Mouse (Mus musculus): ENCODE measurements around the gene Mcm5.

Mcm5 gene

DNA sequence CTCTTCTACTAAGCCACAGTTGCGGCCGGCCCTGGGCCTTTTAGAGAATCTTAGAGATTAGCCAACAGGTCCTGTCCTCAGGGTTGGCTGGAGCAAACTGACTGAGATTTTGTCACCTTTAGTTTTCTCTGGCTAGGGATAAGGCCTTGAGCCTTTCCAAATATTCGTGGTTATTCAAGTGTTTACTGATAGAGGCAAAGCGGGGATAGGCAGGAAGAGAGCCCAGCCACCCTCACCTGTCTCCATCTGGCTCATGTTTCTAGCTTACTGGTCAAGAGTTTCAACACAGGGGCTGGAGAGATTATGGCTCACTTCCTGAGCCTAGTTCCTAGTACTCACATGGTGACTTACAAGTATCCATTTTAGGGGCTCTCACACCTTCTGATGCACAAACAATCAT lies 6.4 kb upstream of the Mcm5 start:
- no peak for DNase-seq

- no peak for DNase-seq
These were observed 5.9 kb upstream of the Mcm5 start for GRCm38 (mm10) chr8:75103376-75103878.

DNA sequence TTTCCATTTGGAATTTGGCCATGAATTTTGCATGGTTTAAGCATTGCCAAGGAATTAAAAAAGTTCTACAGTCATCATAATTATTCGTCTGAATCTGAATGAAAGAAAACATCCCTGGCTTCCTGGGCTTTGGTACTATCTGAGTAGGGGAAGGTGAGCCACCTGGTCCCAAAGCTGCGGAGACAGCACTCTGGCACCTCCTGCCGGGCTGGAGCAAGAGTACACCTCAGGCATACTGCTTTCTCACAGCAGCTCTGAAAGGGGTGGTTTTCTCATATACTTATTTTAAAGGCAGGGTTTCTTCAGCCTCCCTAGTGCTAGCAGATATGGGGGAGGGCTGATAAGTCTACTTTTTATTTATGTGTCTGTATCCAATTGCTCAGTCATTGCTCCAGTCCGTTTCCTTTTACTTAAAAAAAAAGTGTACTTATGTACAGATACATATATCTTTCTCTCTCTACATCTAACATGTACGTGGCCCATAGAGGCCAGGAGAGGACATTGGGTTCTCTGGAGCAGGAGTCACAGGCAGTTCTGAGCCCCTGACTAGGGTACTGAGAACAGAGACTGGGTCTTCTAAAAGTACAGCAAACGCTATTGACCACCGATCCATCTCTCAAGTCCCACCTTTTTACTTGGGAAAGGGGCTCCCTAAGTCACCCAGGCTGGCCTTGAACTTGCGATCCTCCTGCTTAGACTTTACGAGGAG lies 688 bp upstream of the Mcm5 start:
- DNase-seq: peak; percentile 85

DNA sequence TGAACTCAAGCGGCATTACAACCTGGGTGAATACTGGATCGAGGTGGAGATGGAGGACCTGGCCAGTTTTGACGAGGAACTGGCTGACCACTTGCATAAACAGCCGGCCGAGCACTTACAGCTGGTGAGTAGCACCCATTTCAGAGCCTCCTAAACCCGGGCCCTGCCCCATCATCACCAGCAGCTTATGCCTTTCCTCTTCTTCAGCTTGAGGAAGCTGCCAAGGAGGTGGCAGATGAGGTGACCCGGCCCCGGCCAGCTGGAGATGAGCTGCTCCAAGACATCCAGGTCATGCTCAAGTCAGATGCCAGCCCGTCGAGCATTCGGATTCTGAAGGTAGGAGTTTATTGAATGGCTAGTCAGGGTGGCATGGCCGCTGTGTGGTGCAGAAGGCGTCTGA lies 724 bp downstream of the Mcm5 start:
- DNase-seq: no peak

DNA sequence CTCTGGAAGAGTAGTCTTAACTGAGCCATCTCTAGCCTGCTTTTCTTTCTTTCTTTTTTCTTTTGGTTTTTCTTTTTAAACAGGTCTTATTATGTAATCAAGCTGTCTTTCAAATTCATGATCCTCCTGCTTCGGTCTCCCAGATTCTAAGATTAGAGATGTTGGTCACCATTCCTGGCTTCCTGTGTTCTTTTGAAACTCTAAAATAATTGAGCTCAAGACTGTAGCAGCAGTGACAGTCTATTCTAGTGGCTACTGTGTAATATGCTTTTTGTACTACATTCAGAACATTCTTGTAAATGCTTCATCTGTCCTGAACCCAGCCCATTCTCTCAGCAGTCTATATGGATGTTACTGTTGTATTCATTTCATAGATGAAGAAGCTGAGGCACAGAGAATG lies 9.1 kb downstream of the Mcm5 start:
- DNase-seq: no peak

DNA sequence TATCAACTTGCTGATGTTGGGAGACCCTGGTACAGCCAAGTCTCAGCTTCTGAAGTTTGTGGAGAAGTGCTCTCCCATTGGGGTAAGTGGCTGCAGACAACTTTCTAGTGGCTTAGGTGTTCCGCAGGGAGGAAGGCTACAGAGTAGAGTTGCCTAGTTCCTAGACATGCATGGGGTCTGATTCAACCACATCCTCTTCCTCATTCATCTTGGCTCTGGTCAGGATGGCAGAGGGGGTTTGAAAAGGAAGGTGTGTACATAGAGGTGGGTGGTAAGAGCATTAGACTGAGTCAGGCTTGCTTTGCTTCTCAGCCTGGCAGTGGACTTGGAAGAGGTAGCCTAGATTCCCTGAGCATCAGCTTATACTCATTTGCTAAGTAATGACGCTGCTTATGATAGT lies 9.9 kb downstream of the Mcm5 start:
- DNase-seq: no peak

DNA sequence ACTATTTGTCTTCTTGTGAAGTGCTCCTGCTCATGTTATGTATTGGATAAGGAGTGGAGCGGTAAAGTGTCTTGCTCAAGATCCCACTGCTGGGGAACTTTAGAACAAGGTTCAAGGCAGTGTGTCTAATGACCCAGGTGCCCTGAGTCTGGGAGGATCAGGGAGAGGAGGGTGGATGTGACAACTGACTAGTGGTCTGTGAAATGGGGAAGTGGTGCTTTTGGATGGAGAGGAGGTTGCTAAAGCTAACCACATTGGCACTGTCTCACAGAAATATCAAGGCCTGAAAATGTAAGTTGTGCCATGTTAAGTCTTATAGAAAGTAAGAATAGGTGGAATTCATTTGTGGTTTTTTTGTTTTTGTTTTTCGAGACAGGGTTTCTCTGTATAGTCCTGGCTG lies 10.4 kb downstream of the Mcm5 start:
- DNase-seq: no peak

DNA sequence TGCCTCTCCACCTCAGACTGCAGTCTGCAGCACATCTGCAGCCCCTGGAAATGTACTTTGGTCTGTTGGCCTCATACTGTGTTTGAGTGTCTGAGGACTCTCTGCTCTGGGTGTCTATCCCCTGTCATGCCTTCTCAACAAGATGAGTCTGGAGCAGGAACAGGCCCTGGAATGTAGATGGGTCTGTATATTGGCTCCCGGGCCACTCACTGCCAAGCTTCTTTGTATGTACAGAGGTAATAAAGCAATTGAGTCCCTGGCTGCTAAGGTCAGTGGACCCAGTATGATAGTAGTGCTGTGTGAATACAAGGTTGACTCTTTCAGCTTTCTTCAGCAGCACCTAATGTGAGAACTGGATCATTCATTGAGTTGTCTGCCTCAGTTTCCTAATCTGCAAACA lies 18.0 kb downstream of the Mcm5 start:
- no peak for DNase-seq

DNA sequence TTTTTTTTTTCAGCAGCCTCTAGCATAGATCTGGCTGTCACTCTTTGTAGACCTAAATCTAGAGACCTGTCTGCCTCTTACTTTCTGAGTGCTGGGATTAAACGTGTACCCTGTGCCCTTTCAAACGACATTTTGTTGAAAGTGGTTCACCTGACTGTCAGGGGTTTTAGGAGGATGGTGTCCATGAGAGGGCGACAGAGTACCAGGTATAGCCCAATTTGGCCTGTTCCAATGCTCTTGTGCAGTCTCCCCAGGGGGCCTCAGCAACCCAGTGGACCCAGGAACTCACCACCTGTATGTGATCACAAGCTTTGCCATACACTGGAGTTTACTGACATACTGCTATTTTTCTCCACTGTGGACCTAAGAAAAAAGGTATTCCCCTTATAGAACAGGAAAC lies 23.1 kb downstream of the Mcm5 start:
- DNase-seq: peak; percentile 48

DNA sequence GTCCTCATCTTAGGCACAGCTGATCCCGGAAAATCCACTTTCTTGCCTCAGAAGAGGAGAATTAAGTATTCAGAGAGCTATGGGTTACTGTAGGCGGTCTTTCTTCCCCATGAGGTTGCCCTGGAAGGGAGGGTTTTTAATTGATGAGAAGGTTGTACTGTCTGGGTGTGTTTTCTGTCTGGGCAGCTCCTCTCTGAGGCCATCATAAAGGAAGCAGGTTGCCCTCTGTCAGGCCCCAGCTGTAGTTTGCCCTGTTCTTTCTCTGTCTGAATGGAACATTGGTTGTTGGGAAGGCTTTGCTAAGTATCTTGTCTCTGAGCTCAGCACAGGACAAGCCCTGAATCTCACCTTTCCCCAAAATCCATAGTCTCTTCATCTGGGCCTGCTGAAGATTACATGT lies 24.0 kb downstream of the Mcm5 start:
- DNase-seq: no peak

DNA sequence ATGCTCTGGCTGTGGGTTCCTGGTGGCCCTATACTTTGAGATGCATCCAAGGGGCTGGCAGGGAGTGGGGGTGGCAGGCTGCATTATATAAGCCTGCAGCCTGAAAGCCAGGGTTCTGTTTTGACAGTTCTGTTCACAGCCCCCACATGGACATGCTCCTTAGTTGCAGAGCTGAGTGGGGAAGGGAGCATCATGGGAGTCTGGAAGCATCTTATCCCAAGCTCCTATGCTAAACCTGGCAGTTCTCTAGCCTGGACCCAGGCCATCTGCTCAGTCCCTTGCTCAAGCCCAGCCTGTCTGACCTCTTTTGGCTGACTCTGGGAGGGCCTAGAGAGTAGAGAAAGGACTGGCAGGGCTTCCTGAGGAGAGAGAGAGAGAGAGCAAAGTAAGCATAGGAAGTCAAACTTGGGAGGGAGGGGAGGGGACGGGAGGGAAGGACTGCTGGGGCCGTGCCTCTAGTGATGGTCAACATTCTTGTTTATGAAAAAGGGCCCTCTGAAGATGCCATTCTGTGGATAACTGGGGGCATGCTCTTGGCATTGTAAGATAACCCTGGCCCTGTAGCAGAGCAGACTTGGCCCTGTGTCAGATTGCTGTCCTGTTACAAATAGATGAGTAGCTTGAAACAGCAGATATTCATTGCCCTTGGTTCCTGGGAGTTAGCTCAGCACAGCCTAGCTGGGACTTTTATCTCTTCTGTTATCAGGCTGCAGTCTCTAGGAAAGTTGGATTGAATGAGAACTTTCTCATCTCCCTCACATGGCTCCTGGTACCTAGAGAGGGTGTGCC lies 25.4 kb downstream of the Mcm5 start:
- peak; percentile 79 for DNase-seq

- DNase-seq: peak; percentile 49
These were observed 26.4 kb downstream of the Mcm5 start for GRCm38 (mm10) chr8:75135756-75136155.

DNA sequence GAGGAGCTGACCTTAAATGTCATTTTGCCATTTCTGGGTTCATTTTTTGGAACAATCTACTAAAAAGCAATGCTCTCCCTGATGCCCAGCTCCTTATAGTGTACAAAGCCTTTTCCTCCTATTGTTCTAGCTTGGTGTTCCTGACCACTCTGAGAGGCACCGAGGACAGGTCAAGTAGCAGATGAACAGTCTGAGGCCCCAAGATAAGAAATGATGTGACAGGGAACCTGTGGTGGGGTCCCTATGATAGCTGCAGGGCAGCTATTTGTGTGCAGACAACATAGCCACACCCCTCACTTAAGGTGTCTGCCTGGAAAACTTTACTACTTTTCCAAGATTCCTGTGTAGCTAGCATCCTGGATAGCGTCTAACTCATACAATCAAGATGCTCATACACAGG lies 26.9 kb downstream of the Mcm5 start:
- DNase-seq: no peak

- peak; percentile 48 for DNase-seq
These were observed 28.2 kb downstream of the Mcm5 start for GRCm38 (mm10) chr8:75137536-75137935.

- DNase-seq: no peak
These were observed 41.7 kb downstream of the Mcm5 start for GRCm38 (mm10) chr8:75150911-75151610.

DNA sequence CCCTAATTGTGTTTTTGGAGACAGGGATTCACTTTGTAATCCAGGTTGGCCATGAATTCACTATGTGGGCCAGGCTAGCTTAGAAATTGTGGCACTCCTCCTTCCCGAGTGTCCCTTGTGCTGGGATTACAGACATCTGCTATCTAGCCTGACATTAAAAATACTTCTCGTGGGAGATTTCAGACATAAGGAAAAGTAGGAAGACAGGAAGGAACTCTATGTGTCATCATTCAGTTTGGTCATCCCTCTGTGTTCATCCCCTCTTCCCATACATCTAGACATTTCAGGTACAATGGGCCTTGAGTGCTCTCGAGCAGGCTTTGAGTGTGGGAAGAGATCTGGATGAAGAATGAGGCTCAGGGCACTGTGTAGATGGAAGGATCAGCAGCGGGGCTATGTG lies 42.4 kb downstream of the Mcm5 start:
- DNase-seq: no peak

DNA sequence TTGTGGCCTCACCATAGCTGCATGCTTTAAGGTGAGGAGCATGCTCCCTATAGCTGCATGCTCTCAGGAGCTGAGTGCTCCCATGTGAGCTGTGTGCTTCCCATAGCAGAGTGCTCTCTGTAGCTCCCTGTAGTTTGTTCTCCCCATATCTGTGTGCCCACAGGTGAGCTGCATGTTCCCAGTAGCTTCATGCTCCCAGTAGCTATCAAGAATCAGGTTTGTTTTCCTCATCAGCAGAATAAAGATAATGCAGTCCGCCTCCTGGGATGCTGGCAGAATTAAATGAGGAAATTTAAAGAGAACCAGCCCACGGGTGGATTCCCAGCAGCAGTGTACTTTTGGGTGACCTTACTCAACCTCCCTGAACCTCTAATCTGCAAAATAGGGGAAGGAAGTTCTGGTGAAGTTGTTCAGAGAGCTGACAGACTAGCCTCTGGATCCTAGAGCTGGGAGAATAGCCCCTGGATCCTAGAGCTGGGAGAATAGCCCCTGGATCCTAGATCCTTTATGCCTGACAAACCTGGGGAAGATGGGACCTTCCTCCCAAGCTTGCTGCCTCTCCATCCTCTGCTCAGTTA lies 43.2 kb downstream of the Mcm5 start:
- peak; percentile 23 for DNase-seq

- DNase-seq: no peak
These were observed 45.6 kb downstream of the Mcm5 start for GRCm38 (mm10) chr8:75154855-75155478.

GRCm38 (mm10) chr8:75155740-75156322 lies 46.5 kb downstream of the Mcm5 start:
- DNase-seq: no peak

GRCm38 (mm10) chr8:75157471-75158230 lies 48.3 kb downstream of the Mcm5 start:
- DNase-seq: peak; percentile 27

DNA sequence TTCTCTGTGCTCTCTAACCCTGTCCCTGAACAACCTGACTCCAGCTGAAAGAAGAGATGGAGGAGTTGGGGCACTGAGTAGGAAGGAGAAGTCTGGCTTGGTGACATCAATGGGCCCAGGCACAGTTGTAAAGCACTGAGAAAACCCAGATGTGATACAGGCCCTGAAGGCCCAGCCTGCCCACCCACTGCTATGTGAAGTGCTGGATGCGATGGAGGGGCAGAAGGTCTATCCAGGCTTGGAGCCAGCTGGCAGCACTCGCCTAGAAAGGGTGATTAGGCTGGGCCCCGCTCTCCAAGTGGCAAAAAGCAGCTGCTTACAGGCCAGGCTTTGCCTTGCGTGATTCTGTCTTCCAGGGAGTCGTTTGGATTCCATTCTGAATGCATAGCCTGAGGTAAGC lies 60.0 kb downstream of the Mcm5 start:
- no peak for DNase-seq

All from right cerebral cortex, adult 18-20 months (tissue).